Mouse (Mus musculus): ENCODE data around the gene Amigo2. TPM values are rescaled to one million over a fixed set of nuclear protein-coding genes. Genes with fewer than 3 reads are reported as not detected.
"Not testable (repeated sequence)": the region's sequence is repeated elsewhere in the genome, so short reads cannot be mapped to it uniquely, and the experiment has no call there.

Amigo2 gene
- polyA plus RNA-seq, 1 experiment from 2014 or later: 7.6 TPM

DNA sequence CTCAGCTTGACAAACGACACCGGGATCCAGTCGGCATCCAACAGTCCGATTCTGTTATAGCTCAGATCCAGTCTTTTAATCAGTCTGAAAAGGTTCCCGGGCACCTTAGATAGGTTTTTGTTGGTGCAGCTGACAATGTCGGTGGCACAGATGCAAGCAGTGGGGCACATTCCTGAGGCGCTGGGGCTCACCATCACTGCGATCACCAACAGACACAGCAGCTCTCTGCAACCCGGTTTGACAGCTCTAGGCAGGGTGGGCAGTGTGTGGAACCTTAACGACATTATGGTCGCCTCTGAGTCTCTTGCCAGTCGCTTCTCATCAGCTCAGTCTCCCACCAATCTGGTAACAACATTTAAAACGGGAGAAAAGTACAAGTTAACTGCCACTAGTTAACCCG, 831 bp downstream of the Amigo2 start:
- peaks cover 29% of the 10 kb centered on the region for H3K4me1 ChIP-seq
- peak overlapping the region; percentile 75 for H3K4me3 ChIP-seq (replicated peaks)
- H3K36me3 ChIP-seq: no peaks in the 10 kb centered on the region
- WGBS: 28% methylated on average over 14 of the region's 14 CpGs
- no peak overlapping the region for H3K27ac ChIP-seq (replicated peaks)
- no peak overlapping the region; the same call in 1 of the 2 replicates for H3K9ac ChIP-seq (replicated peaks)
- H3K4me2 ChIP-seq: peak overlapping the region; percentile 81
- peaks cover 13% of the 10 kb centered on the region for H3K27me3 ChIP-seq (replicated peaks)
- no peak for ATAC-seq (ENCODE audit: low FRiP score)
- no peaks in the 10 kb centered on the region for H3K9me3 ChIP-seq (replicated peaks)

DNA sequence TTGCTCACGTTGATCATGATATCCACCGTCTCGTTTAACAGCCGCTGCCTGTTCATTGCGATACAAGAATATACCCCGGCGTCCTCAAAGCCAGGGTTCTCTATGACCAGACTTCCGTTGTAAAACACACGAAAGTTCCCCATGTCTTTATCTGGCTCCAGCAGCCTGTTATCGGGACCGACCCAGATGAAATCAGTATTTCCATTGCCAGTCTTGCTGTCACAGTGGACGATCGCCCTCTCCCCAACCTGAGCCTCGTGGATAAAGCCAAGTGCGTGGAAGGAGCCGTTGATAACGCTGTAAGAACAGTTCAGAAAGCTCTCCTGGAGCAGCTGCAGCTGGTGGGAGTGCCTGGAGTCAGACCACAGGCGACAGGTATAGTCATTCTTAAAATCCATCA, 1.7 kb downstream of the Amigo2 start:
- no peaks in the 10 kb centered on the region for H3K9me3 ChIP-seq (replicated peaks)
- H3K4me2 ChIP-seq: peak overlapping the region; percentile 7; the same call in 1 of the 2 replicates
- ATAC-seq (ENCODE audit: low FRiP score): no peak
- H3K4me1 ChIP-seq: peaks cover 29% of the 10 kb centered on the region
- H3K27me3 ChIP-seq (replicated peaks): peaks cover 13% of the 10 kb centered on the region
- H3K4me3 ChIP-seq (replicated peaks): no peak overlapping the region
- H3K9ac ChIP-seq (replicated peaks): no peak overlapping the region
- H3K36me3 ChIP-seq: no peaks in the 10 kb centered on the region
- 86% methylated on average over 18 of the region's 18 CpGs for WGBS
- no peak overlapping the region for H3K27ac ChIP-seq (replicated peaks)

DNA sequence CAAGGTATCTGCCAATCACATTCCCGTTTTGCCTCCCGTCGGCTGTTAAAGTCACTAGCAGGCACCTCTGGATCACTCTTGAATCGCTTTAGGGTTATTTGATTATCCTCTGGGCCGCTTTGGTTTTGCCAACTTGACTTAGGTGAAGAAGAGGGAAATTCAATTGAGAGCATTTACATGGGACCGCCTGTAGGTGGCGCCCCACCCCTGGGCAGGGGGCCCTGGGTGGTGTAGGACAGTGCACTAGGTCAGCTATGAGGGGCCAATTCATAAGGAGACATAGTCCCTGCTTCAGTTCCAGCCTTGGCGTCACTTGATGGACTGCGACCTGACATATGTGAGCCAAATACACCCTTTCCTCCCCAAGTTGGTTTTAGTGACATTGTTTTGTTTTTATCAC, 10.1 kb downstream of the Amigo2 start:
- no peak overlapping the region for H3K4me2 ChIP-seq
- H3K4me1 ChIP-seq: no peaks in the 10 kb centered on the region
- ATAC-seq (ENCODE audit: low FRiP score): no peak
- peaks cover 4% of the 10 kb centered on the region; the same call in 1 of the 2 replicates for H3K36me3 ChIP-seq
- no peaks in the 10 kb centered on the region for H3K9me3 ChIP-seq (replicated peaks)
- no peak overlapping the region for H3K27ac ChIP-seq (replicated peaks)
- H3K9ac ChIP-seq (replicated peaks): no peak overlapping the region
- H3K27me3 ChIP-seq (replicated peaks): no peaks in the 10 kb centered on the region
- no peak overlapping the region for H3K4me3 ChIP-seq (replicated peaks)
- WGBS: 53% methylated on average over 9 of the region's 9 CpGs

DNA sequence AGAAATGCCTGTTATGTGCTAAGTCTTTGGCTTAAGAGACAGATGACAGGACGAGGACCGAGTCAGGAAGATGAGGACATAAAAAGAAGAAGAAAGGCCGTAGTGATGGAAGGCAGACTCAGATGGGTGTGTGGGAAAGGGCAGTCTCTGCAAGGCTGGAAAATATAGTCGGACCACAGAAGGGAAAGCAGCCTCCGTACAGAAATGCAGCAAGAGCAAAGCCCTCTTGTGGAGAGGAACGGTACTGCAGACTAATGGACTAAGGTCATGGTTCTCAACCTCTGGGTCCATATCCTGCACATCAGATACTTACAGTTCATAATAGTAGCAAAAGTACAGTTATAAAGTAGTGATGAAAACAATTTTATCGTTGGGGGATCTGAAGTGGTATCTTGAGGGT, 11.9 kb downstream of the Amigo2 start:
- Histone ChIP-seq H3K4me2 (no peak overlapping the region), H3K36me3 (peaks cover 4% of the 10 kb centered on the region; the same call in 1 of the 2 replicates), H3K9me3 (replicated peaks) (no peaks in the 10 kb centered on the region), H3K27ac (replicated peaks) (no peak overlapping the region), H3K27me3 (replicated peaks) (no peaks in the 10 kb centered on the region), H3K4me1 (no peaks in the 10 kb centered on the region), H3K4me3 (replicated peaks) (no peak overlapping the region), H3K9ac (replicated peaks) (no peak overlapping the region)
- 34% methylated on average over 7 of the region's 7 CpGs for WGBS
- no peak for ATAC-seq (ENCODE audit: low FRiP score)

DNA sequence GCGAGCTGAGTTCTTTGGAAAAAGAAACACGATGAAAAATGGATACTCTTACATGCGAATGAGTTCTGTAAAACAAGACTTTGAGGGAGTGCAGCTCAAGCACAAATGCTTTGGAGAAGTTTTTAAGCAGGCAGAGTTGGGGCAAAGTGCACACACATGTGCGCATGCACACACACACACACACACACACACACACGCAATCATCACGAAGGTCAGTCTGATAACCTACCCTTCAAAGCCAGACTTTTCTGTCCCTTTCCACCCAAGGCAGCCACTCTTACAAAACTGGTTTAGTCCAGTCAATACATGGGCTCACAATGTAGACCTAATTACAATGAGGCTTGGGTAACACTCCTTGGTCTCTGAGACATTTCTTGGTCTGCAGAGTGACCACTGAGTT, 13.0 kb downstream of the Amigo2 start:
- H3K4me1 ChIP-seq: no peaks in the 10 kb centered on the region
- no peak overlapping the region for H3K27ac ChIP-seq (replicated peaks)
- no peaks in the 10 kb centered on the region for H3K36me3 ChIP-seq
- no peak overlapping the region for H3K4me3 ChIP-seq (replicated peaks)
- ATAC-seq (ENCODE audit: low FRiP score): no peak
- 91% methylated on average over 6 of the region's 6 CpGs for WGBS
- H3K4me2 ChIP-seq: no peak overlapping the region
- H3K27me3 ChIP-seq (replicated peaks): no peaks in the 10 kb centered on the region
- H3K9ac ChIP-seq (replicated peaks): no peak overlapping the region
- H3K9me3 ChIP-seq (replicated peaks): no peaks in the 10 kb centered on the region

DNA sequence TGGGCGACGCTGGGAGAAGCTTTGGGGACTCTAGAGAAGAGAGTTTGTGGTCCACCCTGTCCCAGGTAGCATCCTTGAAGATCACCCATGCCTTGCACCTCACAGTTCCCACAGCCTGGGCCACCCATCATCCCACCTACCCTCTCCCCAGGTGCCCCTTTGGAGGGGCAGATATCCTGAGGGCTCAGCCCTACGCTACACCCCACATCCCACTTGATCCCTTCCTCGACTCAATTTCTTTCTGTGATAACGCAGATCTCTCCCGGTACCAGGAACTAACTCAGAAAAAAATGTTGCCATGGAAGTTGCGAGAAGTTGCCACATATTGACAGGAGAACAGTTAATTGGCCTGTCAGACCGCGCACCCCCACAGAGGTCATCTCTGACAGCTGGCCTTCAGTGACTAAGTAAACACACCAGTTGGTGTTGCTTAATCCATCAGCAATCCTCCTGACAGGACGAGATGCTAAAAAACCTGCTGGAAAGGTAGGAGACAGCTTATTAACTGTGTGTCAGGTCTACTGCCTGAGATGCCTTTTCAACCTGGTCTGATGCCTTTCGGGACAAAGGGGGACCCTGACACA, 17.5 kb downstream of the Amigo2 start:
- Histone ChIP-seq H3K27ac (replicated peaks) (no peak overlapping the region), H3K4me2 (no peak overlapping the region), H3K27me3 (replicated peaks) (no peaks in the 10 kb centered on the region), H3K36me3 (no peaks in the 10 kb centered on the region), H3K9ac (replicated peaks) (no peak overlapping the region), H3K4me3 (replicated peaks) (no peak overlapping the region), H3K4me1 (no peaks in the 10 kb centered on the region), H3K9me3 (replicated peaks) (no peaks in the 10 kb centered on the region)
- WGBS: 92% methylated on average over 11 of the region's 11 CpGs
- no peak for ATAC-seq (ENCODE audit: low FRiP score)

DNA sequence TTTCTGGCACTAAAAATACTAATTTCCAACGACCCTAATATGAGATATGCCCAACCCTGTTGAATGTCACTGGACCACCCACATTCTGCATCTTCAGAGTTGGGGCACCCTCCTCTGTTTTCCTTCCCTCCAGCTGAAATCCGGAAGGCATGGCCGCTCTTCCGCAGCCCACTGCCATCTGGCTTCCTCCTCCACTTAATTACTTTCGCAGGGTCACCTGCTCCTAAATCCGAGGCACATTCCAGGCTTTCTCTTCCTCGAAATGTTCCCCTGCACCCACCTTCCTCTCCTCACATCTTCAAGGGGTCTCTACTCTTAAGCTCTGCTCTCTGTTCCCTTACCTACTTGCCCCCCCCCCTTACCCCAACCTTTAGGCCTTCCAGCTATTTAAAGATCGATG, 23.1 kb downstream of the Amigo2 start:
- Histone ChIP-seq H3K4me1 (no peaks in the 10 kb centered on the region), H3K9ac (replicated peaks) (no peak overlapping the region)
- WGBS: 72% methylated on average over 8 of the region's 8 CpGs

DNA sequence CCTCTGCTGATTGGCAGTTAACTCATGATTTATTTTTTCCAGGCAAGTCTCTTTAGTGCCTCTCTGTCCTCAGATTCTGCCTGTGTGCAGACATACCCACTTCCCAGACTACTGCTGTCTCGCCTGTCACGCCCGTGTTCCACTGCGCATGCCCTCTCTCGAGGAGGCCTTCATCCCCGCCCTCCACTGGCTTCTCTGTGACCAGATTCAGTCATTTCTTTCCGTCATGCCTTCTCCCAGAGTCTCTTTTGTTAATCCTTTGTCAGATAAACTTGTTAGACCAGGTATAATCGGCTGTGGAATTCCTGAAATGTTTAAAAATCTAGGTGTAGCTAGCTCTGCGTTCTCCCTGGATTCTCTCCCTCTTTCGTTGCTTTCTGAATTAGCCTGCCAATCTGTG, 23.7 kb downstream of the Amigo2 start:
- Histone ChIP-seq H3K36me3 (no peaks in the 10 kb centered on the region), H3K4me1 (no peaks in the 10 kb centered on the region), H3K27me3 (replicated peaks) (no peaks in the 10 kb centered on the region), H3K27ac (replicated peaks) (no peak overlapping the region), H3K9me3 (replicated peaks) (no peaks in the 10 kb centered on the region), H3K4me3 (replicated peaks) (no peak overlapping the region), H3K4me2 (no peak overlapping the region), H3K9ac (replicated peaks) (no peak overlapping the region)
- no peak for ATAC-seq (ENCODE audit: low FRiP score)
- WGBS: 91% methylated on average over 10 of the region's 10 CpGs

More for the DNA sequence above, 23.1 kb downstream of the Amigo2 start:
- no peaks in the 10 kb centered on the region for H3K27me3 ChIP-seq (replicated peaks)
- no peak overlapping the region for H3K4me2 ChIP-seq
- no peaks in the 10 kb centered on the region for H3K36me3 ChIP-seq
- no peak overlapping the region for H3K27ac ChIP-seq (replicated peaks)
- H3K9me3 ChIP-seq (replicated peaks): no peaks in the 10 kb centered on the region
- no peak overlapping the region for H3K4me3 ChIP-seq (replicated peaks)
- ATAC-seq (ENCODE audit: low FRiP score): no peak

DNA sequence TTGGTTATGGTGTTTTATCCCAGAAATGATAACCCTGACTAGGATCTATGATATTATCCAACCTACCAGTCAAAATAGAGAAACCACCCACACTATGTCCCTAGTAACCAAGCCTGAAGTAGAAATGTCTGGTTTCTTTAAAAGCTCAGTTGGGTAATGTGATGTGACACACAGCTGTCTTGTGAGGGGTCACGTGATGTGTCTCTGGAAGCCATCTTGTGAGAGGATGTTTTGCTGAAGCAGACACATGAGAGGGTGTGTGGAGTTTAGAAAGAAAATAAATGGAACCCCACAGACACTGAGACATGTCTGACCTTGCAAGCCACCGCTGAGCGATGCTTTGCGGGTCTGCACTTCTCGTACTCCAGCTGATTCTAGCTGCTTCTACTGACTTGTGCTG, 30.2 kb downstream of the Amigo2 start:
- Histone ChIP-seq H3K4me2 (no peak overlapping the region), H3K4me1 (no peaks in the 10 kb centered on the region), H3K9me3 (replicated peaks) (no peaks in the 10 kb centered on the region), H3K27ac (replicated peaks) (no peak overlapping the region), H3K36me3 (no peaks in the 10 kb centered on the region), H3K27me3 (replicated peaks) (no peaks in the 10 kb centered on the region), H3K4me3 (replicated peaks) (no peak overlapping the region), H3K9ac (replicated peaks) (no peak overlapping the region)
- no peak for ATAC-seq (ENCODE audit: low FRiP score)
- WGBS: 94% methylated on average over 5 of the region's 5 CpGs

DNA sequence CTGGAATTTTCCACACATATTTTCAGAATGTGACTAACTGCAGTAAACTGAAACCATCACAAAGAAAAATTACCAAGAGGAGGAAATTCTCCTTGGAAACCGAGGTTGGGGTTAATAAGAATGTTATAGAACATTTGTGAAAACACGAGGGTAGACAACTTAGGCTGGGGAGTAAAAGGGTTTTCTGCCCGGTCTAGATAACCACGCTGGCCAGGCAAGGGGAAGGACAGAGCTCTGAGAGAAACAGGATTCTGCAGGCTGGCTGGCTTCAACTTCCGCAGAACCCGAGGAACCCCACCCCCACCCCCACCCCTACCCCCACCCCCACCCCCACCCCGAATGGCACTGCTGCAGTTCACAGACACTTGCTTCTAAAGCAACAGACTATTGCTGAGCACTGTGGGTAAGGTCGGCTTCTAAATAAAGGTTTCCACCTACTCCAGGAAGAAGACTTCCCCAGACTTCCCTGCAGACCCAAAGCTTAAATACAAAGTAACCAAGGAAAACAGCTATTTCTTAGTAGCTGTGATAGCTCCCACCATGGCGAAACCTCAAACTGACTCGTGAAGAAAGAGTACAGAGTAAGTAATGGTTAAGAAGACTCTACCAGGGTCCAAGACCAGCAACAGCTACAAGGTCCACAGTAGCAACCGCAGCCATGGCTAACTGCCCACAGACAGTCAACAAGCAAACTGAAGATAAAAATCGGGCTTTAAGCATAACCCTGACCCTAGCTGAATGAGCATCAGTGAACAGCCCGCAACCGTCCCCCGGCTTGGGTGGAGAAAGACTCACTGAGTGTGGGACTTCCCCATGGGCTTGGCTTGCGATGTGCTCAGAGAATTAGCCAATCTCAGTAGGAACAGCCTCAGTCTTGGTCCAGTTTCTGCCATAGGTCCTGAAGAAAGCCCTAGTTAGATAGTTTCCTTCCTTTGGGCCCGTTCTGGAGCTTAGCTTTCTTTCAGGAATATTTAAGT, 34.3 kb downstream of the Amigo2 start:
- Histone ChIP-seq H3K4me1 (no peaks in the 10 kb centered on the region), H3K36me3 (no peaks in the 10 kb centered on the region), H3K4me3 (replicated peaks) (no peak overlapping the region), H3K27ac (replicated peaks) (no peak overlapping the region), H3K9ac (replicated peaks) (no peak overlapping the region), H3K9me3 (replicated peaks) (no peaks in the 10 kb centered on the region), H3K27me3 (replicated peaks) (no peaks in the 10 kb centered on the region), H3K4me2 (no peak overlapping the region)
- WGBS: 82% methylated on average over 17 of the region's 17 CpGs
- no peak for ATAC-seq (ENCODE audit: low FRiP score)

DNA sequence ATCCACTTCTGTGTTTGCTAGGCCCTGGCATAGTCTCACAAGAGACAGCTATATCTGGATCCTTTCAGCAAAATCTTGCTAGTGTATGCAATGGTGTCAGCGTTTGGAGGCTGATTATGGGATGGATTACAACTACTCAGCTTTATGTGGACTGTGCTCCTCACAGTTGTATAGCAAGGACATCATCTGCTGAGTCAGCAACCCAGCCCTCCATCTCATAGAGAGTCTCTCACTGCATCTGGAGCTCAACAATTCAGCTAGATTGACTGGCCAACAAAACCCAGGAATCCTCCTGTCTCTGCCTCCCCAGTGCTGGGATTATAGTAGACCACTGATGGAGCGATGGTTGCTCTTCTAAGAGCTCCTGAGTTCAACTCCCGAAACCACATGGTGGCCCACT, 37.3 kb downstream of the Amigo2 start:
- not testable (repeated sequence) for H3K27ac ChIP-seq (replicated peaks); H3K4me2 ChIP-seq; H3K4me3 ChIP-seq (replicated peaks); H3K4me1 ChIP-seq; H3K27me3 ChIP-seq (replicated peaks); ATAC-seq (ENCODE audit: low FRiP score); H3K9me3 ChIP-seq (replicated peaks); H3K9ac ChIP-seq (replicated peaks); H3K36me3 ChIP-seq
- WGBS: 89% methylated on average over 3 of the region's 3 CpGs

DNA sequence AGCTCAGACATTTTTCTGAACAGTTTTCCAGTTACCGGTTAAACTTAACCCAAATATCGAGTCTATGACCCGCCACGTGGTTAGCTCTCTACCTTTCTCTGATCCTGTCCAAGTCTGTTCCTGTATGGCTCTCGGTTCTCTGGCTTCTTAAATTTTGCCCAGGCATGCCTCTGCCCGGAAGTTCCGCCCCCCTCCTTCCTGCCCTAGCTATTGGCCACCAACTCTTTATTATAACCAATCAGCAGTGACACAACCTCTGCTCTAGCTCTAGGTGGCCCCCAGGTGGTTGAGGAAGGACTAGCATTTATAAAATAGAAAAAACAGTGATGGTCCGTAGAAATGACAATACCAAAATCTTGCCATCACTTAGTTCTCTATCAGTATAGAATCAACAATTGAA, 40.6 kb downstream of the Amigo2 start:
- ATAC-seq (ENCODE audit: low FRiP score): no peak
- Histone ChIP-seq H3K9me3 (replicated peaks) (no peaks in the 10 kb centered on the region), H3K4me1 (peaks cover 5% of the 10 kb centered on the region; the same call in 1 of the 2 replicates), H3K9ac (replicated peaks) (no peak overlapping the region), H3K27me3 (replicated peaks) (no peaks in the 10 kb centered on the region), H3K4me2 (no peak overlapping the region), H3K27ac (replicated peaks) (no peak overlapping the region), H3K36me3 (no peaks in the 10 kb centered on the region), H3K4me3 (replicated peaks) (no peak overlapping the region)
- WGBS: 98% methylated on average over 8 of the region's 8 CpGs

Measured in neural tube, embryonic 15.5 days (tissue).